Mouse (Mus musculus): ENCODE measurements at regions not wholly inside any gene's neighbourhood (a gene's known extent, or its start where the extent isn't known, plus 50 kb on each side); places are given as distances from the start of the nearest gene placed in this dataset.
A peak's percentile ranks its signal among the peaks of the same experiment; 100 is the strongest.

GRCm38 (mm10) chr14:105615766-105616165, 280.9 kb downstream of the Spry2 start:
- H3K4me2 ChIP-seq: no peak overlapping the region
- no peak for ATAC-seq
- no peaks in the 10 kb centered on the region for H3K4me1 ChIP-seq
- no peaks in the 10 kb centered on the region for H3K9me3 ChIP-seq (replicated peaks)
- H3K27me3 ChIP-seq: no peaks in the 10 kb centered on the region
- H3K36me3 ChIP-seq (ENCODE audit: poor library complexity, severe bottlenecking): no peaks in the 10 kb centered on the region
- H3K4me3 ChIP-seq: no peak overlapping the region
- WGBS: 92% methylated on average over 3 of the region's 3 CpGs
- H3K27ac ChIP-seq: no peak overlapping the region
- H3K9ac ChIP-seq: no peak overlapping the region

GRCm38 (mm10) chr14:105612794-105613193, 283.8 kb downstream of the Spry2 start:
- Histone ChIP-seq H3K9ac (no peak overlapping the region), H3K27me3 (no peaks in the 10 kb centered on the region), H3K36me3 (ENCODE audit: poor library complexity, severe bottlenecking) (no peaks in the 10 kb centered on the region), H3K4me2 (no peak overlapping the region), H3K4me1 (no peaks in the 10 kb centered on the region), H3K27ac (no peak overlapping the region), H3K4me3 (no peak overlapping the region), H3K9me3 (replicated peaks) (no peaks in the 10 kb centered on the region)
- no peak for ATAC-seq
- 95% methylated on average over 3 of the region's 3 CpGs for WGBS

- no peak overlapping the region for H3K4me2 ChIP-seq
- ATAC-seq: no peak
- H3K36me3 ChIP-seq (ENCODE audit: poor library complexity, severe bottlenecking): no peaks in the 10 kb centered on the region
Measured at GRCm38 (mm10) chr14:105608804-105609203, 287.8 kb downstream of the Spry2 start.

GRCm38 (mm10) chr14:105606551-105606950, 290.1 kb downstream of the Spry2 start:
- no peak for ATAC-seq
- WGBS: 83% methylated on average over 3 of the region's 3 CpGs
- Histone ChIP-seq H3K27me3 (no peaks in the 10 kb centered on the region; the same call in 1 of the 2 replicates), H3K9me3 (replicated peaks) (no peaks in the 10 kb centered on the region), H3K4me1 (no peaks in the 10 kb centered on the region), H3K9ac (no peak overlapping the region), H3K4me3 (no peak overlapping the region), H3K36me3 (ENCODE audit: poor library complexity, severe bottlenecking) (no peaks in the 10 kb centered on the region), H3K27ac (no peak overlapping the region), H3K4me2 (no peak overlapping the region)

More at GRCm38 (mm10) chr14:105608804-105609203, 287.8 kb downstream of the Spry2 start:
- Histone ChIP-seq H3K9me3 (replicated peaks) (no peaks in the 10 kb centered on the region), H3K27ac (no peak overlapping the region), H3K4me1 (no peaks in the 10 kb centered on the region), H3K9ac (no peak overlapping the region), H3K4me3 (no peak overlapping the region), H3K27me3 (no peaks in the 10 kb centered on the region; the same call in 1 of the 2 replicates)
- 91% methylated on average over 4 of the region's 4 CpGs for WGBS

GRCm38 (mm10) chr14:105604451-105604850, 292.2 kb downstream of the Spry2 start:
- no peak for ATAC-seq
- Histone ChIP-seq H3K27me3 (no peaks in the 10 kb centered on the region; the same call in 1 of the 2 replicates), H3K36me3 (ENCODE audit: poor library complexity, severe bottlenecking) (no peaks in the 10 kb centered on the region), H3K4me2 (no peak overlapping the region), H3K4me1 (no peaks in the 10 kb centered on the region), H3K27ac (no peak overlapping the region), H3K4me3 (no peak overlapping the region), H3K9me3 (replicated peaks) (no peaks in the 10 kb centered on the region), H3K9ac (no peak overlapping the region)
- WGBS: 94% methylated on average over 6 of the region's 6 CpGs

- no peak overlapping the region for H3K4me3 ChIP-seq
- no peak for ATAC-seq
- no peak overlapping the region for H3K4me2 ChIP-seq
- no peaks in the 10 kb centered on the region for H3K36me3 ChIP-seq (ENCODE audit: poor library complexity, severe bottlenecking)
- H3K9me3 ChIP-seq (replicated peaks): no peaks in the 10 kb centered on the region
- H3K4me1 ChIP-seq: peaks cover 4% of the 10 kb centered on the region; the same call in 1 of the 2 replicates
- no peaks in the 10 kb centered on the region; the same call in 1 of the 2 replicates for H3K27me3 ChIP-seq
- no peak overlapping the region for H3K9ac ChIP-seq
- 84% methylated on average over 6 of the region's 6 CpGs for WGBS
- no peak overlapping the region for H3K27ac ChIP-seq
Measured at GRCm38 (mm10) chr14:105603047-105603461, 293.6 kb downstream of the Spry2 start.

- no peaks in the 10 kb centered on the region for H3K36me3 ChIP-seq (ENCODE audit: poor library complexity, severe bottlenecking)
- H3K4me1 ChIP-seq: peaks cover 4% of the 10 kb centered on the region; the same call in 1 of the 2 replicates
- ATAC-seq: peak; percentile 87
- H3K27ac ChIP-seq: no peak overlapping the region
- no peak overlapping the region for H3K4me3 ChIP-seq
- 74% methylated on average over 24 of the region's 24 CpGs for whole genome bisulfite sequencing
- no peak overlapping the region for H3K4me2 ChIP-seq
- H3K9ac ChIP-seq: no peak overlapping the region
- no peaks in the 10 kb centered on the region for H3K9me3 ChIP-seq (replicated peaks)
- no peaks in the 10 kb centered on the region for H3K27me3 ChIP-seq
Measured at GRCm38 (mm10) chr14:105599550-105600453, 296.8 kb downstream of the Spry2 start.

- no peak for ATAC-seq
- Histone ChIP-seq H3K36me3 (ENCODE audit: poor library complexity, severe bottlenecking) (no peaks in the 10 kb centered on the region), H3K4me2 (no peak overlapping the region), H3K27ac (no peak overlapping the region), H3K9me3 (replicated peaks) (no peaks in the 10 kb centered on the region), H3K9ac (no peak overlapping the region), H3K4me3 (no peak overlapping the region), H3K27me3 (0 out of 2 replicates have a peak, but pooled peaks cover 5% of the 10 kb centered on the region), H3K4me1 (peaks cover 25% of the 10 kb centered on the region)
- 70% methylated on average over 7 of the region's 7 CpGs for WGBS
Measured at GRCm38 (mm10) chr14:105589751-105590150, 306.9 kb downstream of the Spry2 start.

- 90% methylated on average over 20 of the region's 20 CpGs for WGBS
- no peaks in the 10 kb centered on the region for H3K9me3 ChIP-seq (replicated peaks)
- 0 out of 2 replicates have a peak, but pooled peaks cover 5% of the 10 kb centered on the region for H3K27me3 ChIP-seq
- no peak overlapping the region for H3K9ac ChIP-seq
- no peak overlapping the region for H3K4me3 ChIP-seq
- H3K27ac ChIP-seq: no peak overlapping the region
- no peak overlapping the region; the same call in 1 of the 2 replicates for H3K4me2 ChIP-seq
- peaks cover 25% of the 10 kb centered on the region for H3K4me1 ChIP-seq
- no peak for ATAC-seq
- H3K36me3 ChIP-seq (ENCODE audit: poor library complexity, severe bottlenecking): no peaks in the 10 kb centered on the region
Measured at GRCm38 (mm10) chr14:105589261-105589660, 307.4 kb downstream of the Spry2 start.

- WGBS: 28% methylated on average over 15 of the region's 15 CpGs
- Histone ChIP-seq H3K9ac (no peak overlapping the region), H3K36me3 (ENCODE audit: poor library complexity, severe bottlenecking) (no peaks in the 10 kb centered on the region), H3K4me3 (no peak overlapping the region), H3K27me3 (0 out of 2 replicates have a peak, but pooled peaks cover 5% of the 10 kb centered on the region), H3K9me3 (replicated peaks) (no peaks in the 10 kb centered on the region), H3K4me2 (peak overlapping the region; percentile 31), H3K4me1 (peaks cover 25% of the 10 kb centered on the region), H3K27ac (peak overlapping the region; percentile 33; the same call in 1 of the 2 replicates)
- peak; percentile 92 for ATAC-seq
Measured at GRCm38 (mm10) chr14:105588391-105589163, 308.0 kb downstream of the Spry2 start.

- Histone ChIP-seq H3K4me1 (peaks cover 25% of the 10 kb centered on the region), H3K36me3 (ENCODE audit: poor library complexity, severe bottlenecking) (no peaks in the 10 kb centered on the region), H3K27ac (peak overlapping the region; percentile 33), H3K9me3 (replicated peaks) (no peaks in the 10 kb centered on the region), H3K9ac (no peak overlapping the region), H3K27me3 (0 out of 2 replicates have a peak, but pooled peaks cover 5% of the 10 kb centered on the region), H3K4me3 (no peak overlapping the region), H3K4me2 (peak overlapping the region; percentile 31)
- WGBS: 31% methylated on average over 8 of the region's 8 CpGs
- ATAC-seq: no peak; the same call in 1 of the 2 replicates
Measured at GRCm38 (mm10) chr14:105588029-105588390, 308.6 kb downstream of the Spry2 start.

GRCm38 (mm10) chr14:105584632-105585031, 312.0 kb downstream of the Spry2 start:
- Histone ChIP-seq H3K9ac (no peak overlapping the region), H3K4me1 (peaks cover 22% of the 10 kb centered on the region), H3K4me2 (no peak overlapping the region), H3K27ac (no peak overlapping the region), H3K36me3 (ENCODE audit: poor library complexity, severe bottlenecking) (no peaks in the 10 kb centered on the region), H3K27me3 (no peaks in the 10 kb centered on the region), H3K9me3 (replicated peaks) (no peaks in the 10 kb centered on the region), H3K4me3 (no peak overlapping the region)
- WGBS: 73% methylated on average over 3 of the region's 3 CpGs
- no peak for ATAC-seq

Data from forebrain, embryonic 13.5 days (tissue).